Mouse (Mus musculus): Measurements from ENCODE around the gene Ccm2.

GRCm38 (mm10) chr11:6504689-6505088, 42.0 kb upstream of the Ccm2 start:
- no peak for TF ChIP-seq POLR2A (IDR thresholded peaks at IDR 0.05; ENCODE audit: borderline replicate concordance, control insufficient read depth, low read depth, low read length)
- TF ChIP-seq CTCF (IDR thresholded peaks at IDR 0.05; ENCODE audit: control insufficient read depth, insufficient read depth, low read length): no peak
